Comparison of ENCODE assay signal across 17 mouse cellular contexts in the genomic region with DNA sequence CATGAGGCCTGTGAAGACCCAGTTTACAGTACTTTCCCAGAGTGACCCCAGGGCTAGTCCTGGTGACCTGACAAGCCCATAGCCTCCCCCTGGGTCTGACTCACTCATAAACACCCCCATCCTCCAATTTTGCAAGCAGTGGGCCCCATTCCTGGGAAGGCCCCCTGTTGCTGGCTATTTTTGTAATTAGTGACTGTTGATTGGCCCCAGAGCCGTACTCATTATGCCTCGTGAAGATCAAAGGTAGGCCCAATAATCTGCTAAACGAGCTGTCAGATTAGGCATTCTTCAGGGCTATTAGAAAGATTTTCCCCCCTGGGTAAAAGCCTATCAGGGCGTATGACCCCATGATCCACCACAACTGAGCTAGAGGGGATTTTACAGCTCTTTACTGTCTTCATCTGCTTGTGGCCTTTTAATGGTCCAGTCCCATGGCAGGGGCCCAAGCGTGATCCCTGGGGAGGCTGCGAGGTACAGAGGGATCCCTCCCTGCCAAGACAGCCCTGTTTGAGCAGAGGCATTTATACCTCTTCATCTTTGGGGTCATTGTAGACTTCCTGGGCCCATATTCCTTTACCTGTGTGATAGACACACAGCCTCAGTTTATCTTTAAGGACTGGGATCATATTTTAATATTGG.
DNase-seq lines count a peak whose midpoint lies in the region; ATAC-seq lines count a peak whose summit lies in the region.
"Had no signal": no experiment of that assay in that cellular context is flagged by ENCODE, and none has a peak within 500 bp of the region (broad histone marks: within the 10 kb centered on the region; RNA-seq: fewer than 3 reads in every experiment).

No protein-coding gene starts in this region.

- no peaks in the 10 kb centered on the region for H3K9me3 ChIP-seq in forebrain, embryonic 10.5 days
- H3K9me3 ChIP-seq in forebrain, embryonic 16.5 days (ENCODE audit: control insufficient read depth, low read length), result no peaks in the 10 kb centered on the region
- H3K9me3 ChIP-seq in midbrain, embryonic 12.5 days, result no peaks in the 10 kb centered on the region
- H3K9me3 ChIP-seq in midbrain, embryonic 16.5 days (replicated peaks; ENCODE audit: control insufficient read depth, low read length, poor library complexity, severe bottlenecking), result no peaks in the 10 kb centered on the region
- H3K9me3 ChIP-seq: neural tube, embryonic 12.5 days; stomach, embryonic 15.5 days had no signal

- H3K27me3 ChIP-seq in forebrain, embryonic 10.5 days (ENCODE audit: poor library complexity, severe bottlenecking), result peaks cover 27% of the 10 kb centered on the region
- no peaks in the 10 kb centered on the region for H3K27me3 ChIP-seq in forebrain, embryonic 16.5 days (replicated peaks; ENCODE audit: control insufficient read depth, insufficient read depth, low read length)
- H3K27me3 ChIP-seq in midbrain, embryonic 12.5 days, result peaks cover 5% of the 10 kb centered on the region; the same call in 1 of the 2 replicates
- H3K27me3 ChIP-seq in midbrain, embryonic 16.5 days (ENCODE audit: control insufficient read depth, insufficient read depth, low read depth, low read length), result no peaks in the 10 kb centered on the region
- H3K27me3 ChIP-seq: neural tube, embryonic 12.5 days; stomach, embryonic 15.5 days had no signal

- H3K36me3 ChIP-seq in forebrain, embryonic 10.5 days (replicated peaks), result no peaks in the 10 kb centered on the region
- H3K36me3 ChIP-seq in forebrain, embryonic 16.5 days (ENCODE audit: control insufficient read depth, insufficient read depth), result no peaks in the 10 kb centered on the region
- no peaks in the 10 kb centered on the region for H3K36me3 ChIP-seq in midbrain, embryonic 12.5 days
- H3K36me3 ChIP-seq in midbrain, embryonic 16.5 days (ENCODE audit: control insufficient read depth, insufficient read depth, low read length), result no peaks in the 10 kb centered on the region
- H3K36me3 ChIP-seq: neural tube, embryonic 12.5 days; stomach, embryonic 15.5 days had no signal

- H3K4me1 ChIP-seq in forebrain, embryonic 10.5 days, result peaks cover 41% of the 10 kb centered on the region
- H3K4me1 ChIP-seq in forebrain, embryonic 16.5 days (replicated peaks; ENCODE audit: control insufficient read depth, insufficient read depth, low read length), result no peaks in the 10 kb centered on the region
- peaks cover 8% of the 10 kb centered on the region; the same call in 1 of the 2 replicates for H3K4me1 ChIP-seq in midbrain, embryonic 12.5 days
- H3K4me1 ChIP-seq in midbrain, embryonic 16.5 days (ENCODE audit: control insufficient read depth, insufficient read depth, low read length), result no peaks in the 10 kb centered on the region
- H3K4me1 ChIP-seq: neural tube, embryonic 12.5 days had no signal

- H3K9ac ChIP-seq in forebrain, embryonic 16.5 days (replicated peaks; ENCODE audit: low read depth, low read length), result no peak overlapping the region
- no peak overlapping the region for H3K9ac ChIP-seq in midbrain, embryonic 12.5 days (replicated peaks)
- H3K9ac ChIP-seq in midbrain, embryonic 16.5 days (ENCODE audit: low read depth, low read length), result no peak overlapping the region
- H3K9ac ChIP-seq: lung, embryonic 14.5 days; neural tube, embryonic 12.5 days; stomach, embryonic 15.5 days had no signal

- no peak for ATAC-seq in forebrain, embryonic 16.5 days
- ATAC-seq in midbrain, embryonic 12.5 days (ENCODE audit: low FRiP score, low read depth), result 0 out of 2 replicates have a peak, but pooled peaks have one; percentile 19
- no peak for ATAC-seq in midbrain, embryonic 16.5 days

- 20% methylated on average over 6 of the region's 6 CpGs for WGBS in forebrain, embryonic 10.5 days
- WGBS in forebrain, embryonic 16.5 days, result 12% methylated on average over 6 of the region's 6 CpGs
- 25% methylated on average over 6 of the region's 6 CpGs for WGBS in midbrain, embryonic 12.5 days
- 33% methylated on average over 6 of the region's 6 CpGs for WGBS in midbrain, embryonic 16.5 days

- peak; percentile 47 for DNase-seq in forebrain, embryonic 10.5 days (ENCODE audit: extremely low spot score, low spot score)
- DNase-seq in forelimb bud, embryonic 11.5 days (ENCODE audit: low read depth, low spot score), result peak; percentile 59
- DNase-seq in retina, embryonic 14.5 days (ENCODE audit: low spot score), result peak; percentile 91
- no peak for DNase-seq in layer of hippocampus, postnatal 25 days (ENCODE audit: extremely low spot score in 1 of 2, low spot score in 1 of 2)
- DNase-seq in thymus, postnatal 14 days, result no peak
- DNase-seq: cerebellum, adult 11-12 months; kidney, adult 8-10 months; lung, embryonic 14.5 days; right cerebral cortex, adult 18-20 months; spleen, adult 18-20 months; thymus, postnatal 25 days had no signal

- no peak overlapping the region for H3K4me3 ChIP-seq in forebrain, embryonic 10.5 days
- no peak overlapping the region for H3K4me3 ChIP-seq in forebrain, embryonic 16.5 days (replicated peaks; ENCODE audit: low read length)
- H3K4me3 ChIP-seq in midbrain, embryonic 12.5 days, result no peak overlapping the region
- H3K4me3 ChIP-seq in midbrain, embryonic 16.5 days (ENCODE audit: low read depth, low read length), result no peak overlapping the region
- H3K4me3 ChIP-seq: left cerebral cortex, adult 2 months; neural tube, embryonic 12.5 days; stomach, embryonic 15.5 days had no signal

- H3K4me2 ChIP-seq in forebrain, embryonic 16.5 days (ENCODE audit: low read length), result no peak overlapping the region
- H3K4me2 ChIP-seq in midbrain, embryonic 12.5 days (replicated peaks), result no peak overlapping the region
- H3K4me2 ChIP-seq in midbrain, embryonic 16.5 days (ENCODE audit: low read length), result no peak overlapping the region
- H3K4me2 ChIP-seq: lung, embryonic 14.5 days; neural tube, embryonic 12.5 days; stomach, embryonic 15.5 days had no signal

- peak overlapping the region; percentile 70; the same call in 1 of the 2 replicates for H3K27ac ChIP-seq in forebrain, embryonic 10.5 days
- H3K27ac ChIP-seq in forebrain, embryonic 16.5 days (ENCODE audit: low read length), result no peak overlapping the region
- H3K27ac ChIP-seq in midbrain, embryonic 12.5 days (replicated peaks), result no peak overlapping the region
- no peak overlapping the region for H3K27ac ChIP-seq in midbrain, embryonic 16.5 days (ENCODE audit: low read length)
- H3K27ac ChIP-seq: left cerebral cortex, adult 2 months; neural tube, embryonic 12.5 days; stomach, embryonic 15.5 days had no signal

Comparison
In these comparisons a context has a peak if more than half of its experiments do, and no peak if none do; other contexts are left out.
1. DNase-seq: peak in forebrain, embryonic 10.5 days (single experiment), forelimb bud, embryonic 11.5 days (single experiment) and retina, embryonic 14.5 days (single experiment); none in layer of hippocampus, postnatal 25 days (0 of 2) and thymus, postnatal 14 days (single experiment).